Mouse (Mus musculus) liver, embryonic 14.5 days (tissue): ENCODE data around the gene Bmp4.

Experiments used
- CTCF ChIP-seq: IDR thresholded peaks from 2 replicates; pipeline ENCODE4 v1.5.1; 2016; ENCODE audit warnings: antibody characterized with exemption, low read depth, control low read depth
- EP300 ChIP-seq: IDR thresholded peaks from 2 replicates; pipeline ENCODE4 v1.6.1; 2016; ENCODE audit warnings: antibody characterized with exemption, low read depth

DNA sequence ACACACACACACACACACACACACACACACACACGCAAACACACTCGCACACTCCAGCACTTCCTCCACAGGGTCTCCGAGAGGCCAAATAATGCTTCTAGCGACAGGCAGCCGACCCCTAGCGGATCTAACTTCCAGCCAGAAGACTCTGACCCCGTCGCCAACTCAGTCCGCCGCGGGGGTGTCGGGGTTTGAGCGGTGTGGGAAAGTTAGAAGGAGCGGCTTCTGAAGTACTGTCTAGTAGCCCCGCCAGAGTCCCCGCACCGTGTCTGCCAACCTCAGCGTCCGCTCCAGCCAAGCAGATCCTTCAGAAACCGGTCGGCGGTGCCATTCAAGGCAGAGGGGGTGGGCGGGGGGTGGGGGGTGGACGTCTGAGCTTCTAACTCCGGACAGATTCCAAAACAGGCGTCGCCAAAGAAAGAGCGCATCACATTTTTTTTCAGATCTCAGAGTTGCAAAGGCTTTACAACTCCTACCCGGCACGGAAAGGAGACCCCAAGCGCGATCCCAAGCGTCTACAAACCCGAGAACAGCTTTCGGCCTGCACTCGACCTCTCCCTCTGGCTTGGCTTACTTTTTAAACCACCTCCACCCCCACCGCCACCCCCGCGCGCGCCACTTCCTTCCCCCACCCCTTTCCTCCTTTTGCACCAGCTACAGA is 2.5 kb downstream of the Bmp4 start:
- TF ChIP-seq CTCF = 0 out of 2 replicates have a peak, but pooled peaks have one; percentile 5
- TF ChIP-seq EP300 = no peak
